Mouse (Mus musculus): ENCODE results near the gene Tmem8. TPM values are rescaled to one million over a fixed set of nuclear protein-coding genes. Genes with fewer than 3 reads are reported as not detected.
"Not testable (repeated sequence)": the region's sequence is repeated elsewhere in the genome, so short reads cannot be mapped to it uniquely, and the experiment has no call there.

Tmem8 gene
- polyA plus RNA-seq, 1 experiment from 2014 or later, result 5.1 TPM

- peaks cover 98% of the 10 kb centered on the region for H3K27me3 ChIP-seq
- H3K4me1 ChIP-seq, result peaks cover 41% of the 10 kb centered on the region
- H3K27ac ChIP-seq, result peak overlapping the region; percentile 11; the same call in 1 of the 2 replicates
- peak overlapping the region; percentile 70 for H3K4me3 ChIP-seq (replicated peaks)
- ATAC-seq (replicated peaks; ENCODE audit: low FRiP score), result no peak
- H3K4me2 ChIP-seq, result peak overlapping the region; percentile 97
- H3K36me3 ChIP-seq, result no peaks in the 10 kb centered on the region
- H3K9ac ChIP-seq, result peak overlapping the region; percentile 64; the same call in 1 of the 2 replicates
- no peaks in the 10 kb centered on the region for H3K9me3 ChIP-seq (replicated peaks)
- WGBS, result 10% methylated on average over 8 of the region's 8 CpGs
These were observed 962 bp downstream of the Tmem8 start for GRCm38 (mm10) chr17:26114061-26114460.

GRCm38 (mm10) chr17:26114461-26114860 lies 1.4 kb downstream of the Tmem8 start:
- H3K4me3 ChIP-seq (replicated peaks); ATAC-seq (replicated peaks; ENCODE audit: low FRiP score); H3K4me2 ChIP-seq; H3K9me3 ChIP-seq (replicated peaks); H3K9ac ChIP-seq; H3K36me3 ChIP-seq; H3K27ac ChIP-seq: not testable (repeated sequence)
- H3K27me3 ChIP-seq, result peaks cover 98% of the 10 kb centered on the region
- WGBS, result 65% methylated on average over 7 of the region's 7 CpGs
- peaks cover 41% of the 10 kb centered on the region for H3K4me1 ChIP-seq

GRCm38 (mm10) chr17:26115205-26115898 lies 2.3 kb downstream of the Tmem8 start:
- peak; percentile 16; the same call in 1 of the 2 replicates for ATAC-seq (replicated peaks; ENCODE audit: low FRiP score)
- H3K27ac ChIP-seq, result peak overlapping the region; percentile 57
- WGBS, result 75% methylated on average over 7 of the region's 7 CpGs
- H3K9ac ChIP-seq, result no peak overlapping the region
- H3K4me1 ChIP-seq, result peaks cover 47% of the 10 kb centered on the region
- H3K4me2 ChIP-seq, result no peak overlapping the region
- no peaks in the 10 kb centered on the region for H3K36me3 ChIP-seq
- H3K27me3 ChIP-seq, result peaks cover 95% of the 10 kb centered on the region
- H3K4me3 ChIP-seq (replicated peaks), result no peak overlapping the region
- H3K9me3 ChIP-seq (replicated peaks), result no peaks in the 10 kb centered on the region

GRCm38 (mm10) chr17:26115956-26116487 lies 2.9 kb downstream of the Tmem8 start:
- ATAC-seq (replicated peaks; ENCODE audit: low FRiP score), result 0 out of 2 replicates have a peak, but pooled peaks have one; percentile 1
- H3K36me3 ChIP-seq, result no peaks in the 10 kb centered on the region
- no peak overlapping the region for H3K9ac ChIP-seq
- peaks cover 43% of the 10 kb centered on the region for H3K4me1 ChIP-seq
- H3K4me2 ChIP-seq, result no peak overlapping the region
- peak overlapping the region; percentile 57 for H3K27ac ChIP-seq
- H3K9me3 ChIP-seq (replicated peaks), result no peaks in the 10 kb centered on the region
- H3K4me3 ChIP-seq (replicated peaks), result no peak overlapping the region
- 49% methylated on average over 3 of the region's 3 CpGs for WGBS
- peaks cover 88% of the 10 kb centered on the region for H3K27me3 ChIP-seq

- Histone ChIP-seq H3K4me3 (replicated peaks) (no peak overlapping the region), H3K27ac (no peak overlapping the region), H3K9ac (no peak overlapping the region), H3K36me3 (no peaks in the 10 kb centered on the region), H3K9me3 (replicated peaks) (no peaks in the 10 kb centered on the region), H3K27me3 (peaks cover 81% of the 10 kb centered on the region), H3K4me2 (no peak overlapping the region), H3K4me1 (peaks cover 43% of the 10 kb centered on the region)
- 78% methylated on average over 17 of the region's 17 CpGs for WGBS
- ATAC-seq (replicated peaks; ENCODE audit: low FRiP score), result no peak
These were observed 3.6 kb downstream of the Tmem8 start for GRCm38 (mm10) chr17:26116503-26117258.

- H3K36me3 ChIP-seq, result peaks cover under 1% of the 10 kb centered on the region
- H3K9ac ChIP-seq, result no peak overlapping the region
- H3K27ac ChIP-seq, result no peak overlapping the region
- H3K4me2 ChIP-seq, result peak overlapping the region; percentile 3; the same call in 1 of the 2 replicates
- peaks cover 48% of the 10 kb centered on the region for H3K27me3 ChIP-seq
- ATAC-seq (replicated peaks; ENCODE audit: low FRiP score), result no peak
- WGBS, result 49% methylated on average over 33 of the region's 33 CpGs
- no peaks in the 10 kb centered on the region for H3K9me3 ChIP-seq (replicated peaks)
- H3K4me1 ChIP-seq, result peaks cover 40% of the 10 kb centered on the region
- no peak overlapping the region for H3K4me3 ChIP-seq (replicated peaks)
These were observed 6.9 kb downstream of the Tmem8 start for GRCm38 (mm10) chr17:26119766-26120710.

- Histone ChIP-seq H3K27ac (no peak overlapping the region), H3K4me1 (peaks cover 23% of the 10 kb centered on the region), H3K9me3 (replicated peaks) (no peaks in the 10 kb centered on the region), H3K27me3 (peaks cover 22% of the 10 kb centered on the region), H3K9ac (0 out of 2 replicates have a peak overlapping the region, but pooled peaks have one; percentile 9), H3K4me2 (peak overlapping the region; percentile 85), H3K36me3 (peaks cover 26% of the 10 kb centered on the region), H3K4me3 (replicated peaks) (peak overlapping the region; percentile 85; the same call in 1 of the 2 replicates)
- 62% methylated on average over 5 of the region's 5 CpGs for WGBS
- ATAC-seq (replicated peaks; ENCODE audit: low FRiP score), result no peak
These were observed 9.5 kb downstream of the Tmem8 start for GRCm38 (mm10) chr17:26122431-26123140.

- Histone ChIP-seq H3K4me1 (peaks cover 23% of the 10 kb centered on the region), H3K9ac (peak within 1 kb of the TSS; percentile 81), H3K4me2 (peak within 1 kb of the TSS; percentile 85), H3K27me3 (peaks cover 15% of the 10 kb centered on the region), H3K27ac (peak within 1 kb of the TSS; percentile 57), H3K36me3 (peaks cover 33% of the 10 kb centered on the region), H3K4me3 (replicated peaks) (peak within 1 kb of the TSS; percentile 85), H3K9me3 (replicated peaks) (no peaks in the 10 kb centered on the region)
- peak; percentile 92 for ATAC-seq (replicated peaks; ENCODE audit: low FRiP score)
- under 1% methylated on average over 32 of the region's 32 CpGs for WGBS
These were observed 10.2 kb downstream of the Tmem8 start, which contains the start of gene Mrpl28 for GRCm38 (mm10) chr17:26123267-26123684. Gene Mrpl28, plus strand, starts transcription at chr17:26123500.

GRCm38 (mm10) chr17:26124560-26124959 lies 11.5 kb downstream of the Tmem8 start:
- H3K27ac ChIP-seq, result no peak overlapping the region

GRCm38 (mm10) chr17:26125226-26125625 lies 12.1 kb downstream of the Tmem8 start:
- peaks cover 50% of the 10 kb centered on the region for H3K36me3 ChIP-seq
- no peak for ATAC-seq (replicated peaks; ENCODE audit: low FRiP score)
- H3K4me3 ChIP-seq (replicated peaks), result no peak overlapping the region

More at GRCm38 (mm10) chr17:26124560-26124959, 11.5 kb downstream of the Tmem8 start:
- Histone ChIP-seq H3K4me1 (peaks cover 23% of the 10 kb centered on the region), H3K27me3 (peaks cover 3% of the 10 kb centered on the region), H3K9me3 (replicated peaks) (no peaks in the 10 kb centered on the region), H3K4me2 (peak overlapping the region; percentile 85), H3K36me3 (peaks cover 43% of the 10 kb centered on the region), H3K9ac (peak overlapping the region; percentile 81), H3K4me3 (replicated peaks) (peak overlapping the region; percentile 85)
- no peak for ATAC-seq (replicated peaks; ENCODE audit: low FRiP score)
- 84% methylated on average over 7 of the region's 7 CpGs for WGBS

More at GRCm38 (mm10) chr17:26125226-26125625, 12.1 kb downstream of the Tmem8 start:
- Histone ChIP-seq H3K4me1 (peaks cover 18% of the 10 kb centered on the region), H3K9ac (no peak overlapping the region), H3K27ac (no peak overlapping the region), H3K4me2 (no peak overlapping the region), H3K9me3 (replicated peaks) (no peaks in the 10 kb centered on the region), H3K27me3 (no peaks in the 10 kb centered on the region)
- 93% methylated on average over 10 of the region's 10 CpGs for WGBS

All from kidney, embryonic 15.5 days (tissue).